Mouse (Mus musculus) limb, embryonic 10.5 days (tissue): ENCODE data around the gene Gm44805. TPM values are rescaled to one million over a fixed set of nuclear protein-coding genes. Genes with fewer than 3 reads are reported as not detected.

ENCODE experiments used
- DNase-seq: peaks from one replicate; pipeline ENCODE4 v3.0.0-alpha.2; 2017; ENCODE audit warnings: low spot score
- H3K27ac ChIP-seq: fragments of 300-500 bp; sonication (generic); 2 replicates; pipeline ENCODE4 v1.5.1; 2016; ENCODE audit warnings: mild to moderate bottlenecking
- H3K27me3 ChIP-seq: fragments of 300-500 bp; sonication (generic); 2 replicates; pipeline ENCODE4 v1.6.1; 2016; ENCODE audit warnings: low read depth, mild to moderate bottlenecking; ENCODE audit not compliant: poor library complexity, severe bottlenecking
- H3K36me3 ChIP-seq: fragments of 300-500 bp; sonication (generic); 2 replicates; pipeline ENCODE4 v1.6.1; 2016; ENCODE audit warnings: mild to moderate bottlenecking, moderate library complexity
- H3K4me1 ChIP-seq: fragments of 300-500 bp; sonication (generic); 2 replicates; pipeline ENCODE4 v1.6.1; 2016
- H3K4me3 ChIP-seq: fragments of 300-500 bp; sonication (generic); 2 replicates; pipeline ENCODE4 v1.5.1; 2016; ENCODE audit warnings: mild to moderate bottlenecking, moderate library complexity
- H3K9me3 ChIP-seq: fragments of 300-500 bp; sonication (generic); replicated peaks from 2 replicates; pipeline ENCODE4 v1.6.1; 2016; ENCODE audit warnings: mild to moderate bottlenecking
- WGBS: fragments of 180-500 bp; shearing (Covaris S2); methylation state at CpG from one replicate; pipeline ENCODE4 v1.1.7; 2016; 5-methylcytosine and 5-hydroxymethylcytosine counted together
- polyA plus RNA-seq: library from polyadenylated mRNA; unstranded; fragments of >200 nt; fragmentation: Nextera tagmentation; extraction: Ambion mirVana; gene quantifications from 2 replicates; pipeline ENCODE4 v1.2.1, GENCODE M21; 2016

The Gm44805 gene
- polyA plus RNA-seq, 1 experiment from 2014 or later, result not detected

DNA sequence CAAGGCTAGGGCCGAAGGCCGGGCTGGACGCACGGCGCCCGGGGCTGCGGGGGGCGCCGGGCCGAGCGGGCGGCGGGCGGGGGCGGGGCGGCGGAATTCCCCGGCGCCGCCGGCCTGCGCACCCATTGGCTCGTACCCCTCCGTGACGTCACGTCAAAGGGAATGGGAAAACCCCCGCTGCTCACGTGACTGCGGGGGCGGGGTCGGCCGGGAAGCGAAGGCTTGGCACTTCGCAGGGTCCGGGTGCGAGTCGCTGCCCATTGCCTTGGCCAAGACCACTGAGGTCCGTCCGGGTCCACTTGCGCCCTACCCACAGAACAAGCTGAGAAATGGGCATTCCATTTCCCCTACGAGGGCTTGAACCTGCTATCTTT lies 51.9 kb downstream of the Gm44805 start, which contains the start of gene Relb:
TSS of gene Relb (minus strand) at position 78 of the 374 bp plus-strand sequence.
- peak within 1 kb of the TSS; percentile 75 for H3K27ac ChIP-seq
- under 1% methylated on average over 23 of the region's 41 CpGs for WGBS
- no peaks in the 10 kb centered on the region for H3K27me3 ChIP-seq
- no peaks in the 10 kb centered on the region for H3K9me3 ChIP-seq
- peak within 1 kb of the TSS; percentile 78 for H3K4me3 ChIP-seq
- peaks cover 28% of the 10 kb centered on the region for H3K36me3 ChIP-seq
- peak; percentile 94 for DNase-seq
- H3K4me1 ChIP-seq, result peaks cover 16% of the 10 kb centered on the region

DNA sequence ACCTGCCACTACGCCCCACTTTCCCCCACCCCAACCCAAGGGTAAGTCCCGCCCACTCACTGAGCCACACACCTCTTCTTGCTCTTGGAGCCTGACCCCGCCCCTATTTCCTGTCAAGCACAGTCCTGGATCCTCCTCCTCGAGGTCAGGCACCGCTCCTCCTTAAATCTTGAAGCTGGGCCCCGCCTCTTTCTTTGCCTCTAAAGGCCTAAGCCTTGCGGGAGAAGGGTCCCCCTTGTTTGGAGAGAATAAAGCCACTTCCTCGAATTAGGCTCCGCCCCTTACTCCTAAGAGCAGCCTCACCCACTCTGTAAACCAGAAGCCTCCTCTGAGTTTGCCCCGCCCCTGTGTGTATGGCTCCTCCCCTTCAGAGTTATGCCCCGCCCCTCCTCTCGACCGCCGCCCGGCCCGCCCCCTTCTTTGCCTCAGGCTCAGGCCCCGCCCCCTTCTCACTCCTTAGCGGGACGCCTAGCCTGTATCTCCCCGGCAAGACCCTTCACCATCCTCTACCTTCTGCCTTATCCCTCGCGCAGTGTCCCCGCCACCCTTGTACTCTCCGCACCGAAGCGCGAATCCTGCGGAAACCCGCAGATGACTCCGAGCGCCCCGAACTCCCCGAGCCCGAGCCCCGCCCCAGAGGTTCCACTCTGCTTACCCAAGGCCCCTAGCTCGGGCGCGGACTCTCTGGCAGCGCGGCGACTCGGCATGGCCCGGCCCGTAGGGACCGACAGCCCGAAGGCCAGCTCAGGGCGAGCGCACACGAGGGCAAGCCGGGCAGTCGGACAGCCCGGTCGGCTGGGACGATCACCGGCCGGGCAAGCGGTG lies 52.5 kb downstream of the Gm44805 start:
- Histone ChIP-seq H3K4me1 (peaks cover 16% of the 10 kb centered on the region), H3K9me3 (no peaks in the 10 kb centered on the region), H3K36me3 (peaks cover 22% of the 10 kb centered on the region), H3K27ac (peak overlapping the region; percentile 75), H3K27me3 (no peaks in the 10 kb centered on the region), H3K4me3 (peak overlapping the region; percentile 78)
- peak; percentile 93 for DNase-seq
- 2% methylated on average over 57 of the region's 57 CpGs for WGBS

DNA sequence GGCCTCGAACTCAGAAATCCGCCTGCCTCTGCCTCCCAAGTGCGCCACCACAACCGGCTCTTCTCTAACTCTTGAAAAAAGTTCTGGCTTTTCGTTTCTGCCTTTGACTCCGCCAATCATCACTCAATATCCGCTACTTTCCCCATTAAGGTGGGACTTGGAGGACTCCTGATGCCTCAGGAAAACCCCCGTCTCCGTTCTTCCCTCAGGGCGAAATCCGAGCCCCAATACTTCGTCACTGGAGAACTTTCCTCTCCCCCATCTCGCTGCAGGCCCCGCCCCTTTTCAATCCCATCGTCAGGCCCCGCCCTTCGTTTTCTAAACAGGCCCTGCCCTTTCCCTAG lies 53.1 kb downstream of the Gm44805 start:
- Histone ChIP-seq H3K27me3 (no peaks in the 10 kb centered on the region), H3K36me3 (peaks cover 16% of the 10 kb centered on the region), H3K27ac (peak overlapping the region; percentile 75), H3K4me3 (peak overlapping the region; percentile 78), H3K4me1 (peaks cover 16% of the 10 kb centered on the region), H3K9me3 (no peaks in the 10 kb centered on the region)
- DNase-seq, result no peak
- 15% methylated on average over 17 of the region's 17 CpGs for whole genome bisulfite sequencing

DNA sequence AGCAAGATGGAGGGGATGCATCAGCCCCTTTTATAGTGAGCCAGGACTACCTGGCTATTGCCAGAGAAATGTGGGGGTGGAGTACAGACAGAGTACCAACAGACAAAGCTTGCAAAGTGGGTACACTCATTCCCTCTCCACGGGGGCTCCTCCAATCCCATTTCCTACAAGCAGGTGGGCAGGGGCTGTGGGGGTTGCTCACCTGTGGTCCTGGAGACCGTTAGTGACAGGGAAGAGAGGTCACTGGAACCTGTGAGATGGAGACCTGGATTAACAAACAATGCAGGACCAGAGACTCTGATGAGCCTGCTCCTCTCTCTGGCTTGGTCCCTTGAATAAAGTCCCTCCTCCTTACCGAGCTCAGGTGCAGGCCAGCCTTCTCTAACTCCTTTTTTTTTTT lies 53.5 kb downstream of the Gm44805 start:
- Histone ChIP-seq H3K27ac (no peak overlapping the region), H3K4me1 (peaks cover 16% of the 10 kb centered on the region), H3K9me3 (no peaks in the 10 kb centered on the region), H3K36me3 (peaks cover 11% of the 10 kb centered on the region), H3K4me3 (peak overlapping the region; percentile 78), H3K27me3 (no peaks in the 10 kb centered on the region)
- no peak for DNase-seq
- 71% methylated on average over 3 of the region's 3 CpGs for WGBS

DNA sequence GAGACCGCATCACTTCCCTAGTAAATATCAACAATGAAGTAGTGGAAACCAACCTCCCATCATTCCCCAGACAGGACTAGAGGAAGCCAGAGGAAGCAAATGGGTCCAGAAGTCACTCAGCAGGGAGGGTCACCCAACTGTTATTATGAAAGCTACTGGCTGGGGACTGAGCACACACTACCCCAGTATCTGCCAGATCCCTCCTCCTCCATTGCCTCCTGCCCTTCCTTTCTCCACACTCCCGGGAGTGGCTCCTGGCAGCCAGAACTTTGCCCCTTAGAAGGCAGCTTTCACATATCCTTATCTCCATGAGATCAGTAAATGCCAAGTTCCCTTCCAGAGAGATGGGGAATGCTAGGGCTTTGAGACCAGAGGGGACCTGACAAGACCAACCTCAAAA lies 57.8 kb downstream of the Gm44805 start:
- no peak for DNase-seq

GRCm38 (mm10) chr7:19622241-19622640 lies 59.0 kb downstream of the Gm44805 start:
- DNase-seq, result no peak
- H3K4me1 ChIP-seq, result peaks cover 7% of the 10 kb centered on the region
- H3K4me3 ChIP-seq, result no peak overlapping the region
- H3K9me3 ChIP-seq, result no peaks in the 10 kb centered on the region
- H3K27me3 ChIP-seq, result peaks cover 19% of the 10 kb centered on the region
- no peak overlapping the region for H3K27ac ChIP-seq
- H3K36me3 ChIP-seq, result no peaks in the 10 kb centered on the region
- 23% methylated on average over 6 of the region's 6 CpGs for WGBS

More for the DNA sequence above, 57.8 kb downstream of the Gm44805 start:
- no peaks in the 10 kb centered on the region for H3K36me3 ChIP-seq
- H3K27ac ChIP-seq, result no peak overlapping the region
- H3K4me1 ChIP-seq, result peaks cover 11% of the 10 kb centered on the region
- 75% methylated on average over 2 of the region's 2 CpGs for WGBS
- H3K9me3 ChIP-seq, result no peaks in the 10 kb centered on the region
- peaks cover 19% of the 10 kb centered on the region for H3K27me3 ChIP-seq
- no peak overlapping the region for H3K4me3 ChIP-seq

Other genes with a start within 250 kb of the Gm44805 start
- gene Mark4, start 222.6 kb downstream of the Gm44805 start, polyA plus RNA-seq, result 7.6 and 8.0 TPM in 2 replicates
- 1.2 and 1.7 TPM in 2 replicates for gene Exoc3l2, start 218.1 kb downstream of the Gm44805 start, polyA plus RNA-seq
- gene Bloc1s3, start 173.1 kb downstream of the Gm44805 start, polyA plus RNA-seq, result 2.3 and 2.4 TPM in 2 replicates
- gene Trappc6a, start 173.0 kb downstream of the Gm44805 start, polyA plus RNA-seq, result 74.0 and 90.5 TPM in 2 replicates
- gene Nkpd1, start 163.6 kb downstream of the Gm44805 start, polyA plus RNA-seq, result 0.10 and 0.11 TPM in 2 replicates
- 25.9 and 27.2 TPM in 2 replicates for gene Ppp1r37, start 118.3 kb downstream of the Gm44805 start, polyA plus RNA-seq
- 0.71 and 0.93 TPM in 2 replicates for gene Zfp296, start 104.1 kb downstream of the Gm44805 start, polyA plus RNA-seq
- gene Gemin7, start 103.8 kb downstream of the Gm44805 start, polyA plus RNA-seq, result 196 and 201 TPM in 2 replicates
- gene Clasrp, start 76.9 kb downstream of the Gm44805 start, polyA plus RNA-seq, result 59.0 and 63.4 TPM in 2 replicates
- gene Relb, start 52.0 kb downstream of the Gm44805 start, polyA plus RNA-seq, result 3.8 and 4.2 TPM in 2 replicates
- gene Clptm1, start 16.4 kb downstream of the Gm44805 start, polyA plus RNA-seq, result 84.5 and 86.3 TPM in 2 replicates
- 0.28 TPM in 1 of 2 replicates, not detected in the other for gene Apoc2, start 3.5 kb downstream of the Gm44805 start, polyA plus RNA-seq
- gene Apoc4, start 56 bp upstream of the Gm44805 start, polyA plus RNA-seq, result 0.06 TPM in 1 of 2 replicates, not detected in the other
- gene Apoc1, start 11.2 kb upstream of the Gm44805 start, polyA plus RNA-seq, result 3.0 and 4.8 TPM in 2 replicates
- gene Apoe, start 17.8 kb upstream of the Gm44805 start, polyA plus RNA-seq, result 63.0 and 83.6 TPM in 2 replicates
- gene Tomm40, start 34.0 kb upstream of the Gm44805 start, polyA plus RNA-seq, result 244 and 285 TPM in 2 replicates
- gene Nectin2, start 69.1 kb upstream of the Gm44805 start, polyA plus RNA-seq, result 78.1 and 87.9 TPM in 2 replicates
- 53.8 and 58.6 TPM in 2 replicates for gene Bcam, start 89.6 kb upstream of the Gm44805 start, polyA plus RNA-seq
- gene Cblc, start 115.4 kb upstream of the Gm44805 start, polyA plus RNA-seq, result 1.4 and 1.6 TPM in 2 replicates
- 0.82 and 1.2 TPM in 2 replicates for gene Bcl3, start 141.3 kb upstream of the Gm44805 start, polyA plus RNA-seq
- not detected in 2 replicates for gene Gm19345, start 170.6 kb upstream of the Gm44805 start, polyA plus RNA-seq
- gene Ceacam16, start 179.9 kb upstream of the Gm44805 start, polyA plus RNA-seq, result not detected in 2 replicates
- gene Ceacam19, start 206.5 kb upstream of the Gm44805 start, polyA plus RNA-seq, result not detected in 2 replicates
- 6.2 TPM in 2 replicates for gene Pvr, start 239.7 kb upstream of the Gm44805 start, polyA plus RNA-seq